Mouse (Mus musculus): ENCODE measurements around the gene Eif2b3.

DNA sequence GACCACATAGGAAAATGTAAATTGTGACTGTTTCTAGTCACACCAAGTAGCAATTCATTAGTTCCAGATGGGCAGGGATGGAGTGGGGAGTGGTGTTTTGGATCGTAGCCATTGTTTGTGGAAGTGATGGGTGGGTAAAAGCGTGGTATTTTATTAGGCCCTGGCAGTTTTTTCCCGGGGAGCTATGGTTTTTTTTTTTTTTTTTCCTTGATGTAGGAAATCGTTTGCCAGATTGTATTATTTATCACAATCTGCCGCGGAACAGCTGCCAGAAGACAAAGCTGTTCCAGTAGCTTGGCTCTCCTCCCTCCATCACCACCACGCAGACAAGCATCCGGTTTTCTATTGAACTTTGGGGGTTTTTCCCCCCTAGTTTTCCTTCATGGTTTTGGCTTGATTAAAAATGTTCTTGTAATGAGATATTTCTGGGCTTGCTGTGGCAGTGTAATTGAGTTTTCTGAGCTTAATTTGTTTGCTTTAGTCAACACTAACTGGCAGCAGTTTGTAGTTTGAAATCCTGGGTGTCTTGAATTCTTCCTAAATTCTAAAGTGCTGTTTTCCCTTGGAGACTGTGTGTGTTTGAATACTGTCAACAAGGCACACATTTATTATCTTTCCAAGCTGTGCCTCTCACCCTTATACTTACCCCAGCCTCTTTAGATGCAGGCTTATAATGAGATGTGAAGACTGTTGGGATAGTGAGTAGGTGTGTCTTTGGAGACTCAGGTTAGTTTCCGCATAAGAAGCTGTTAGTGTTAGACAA lies 20.9 kb downstream of the Eif2b3 start:
- TF ChIP-seq CTCF (IDR thresholded peaks at IDR 0.05; ENCODE audit: control insufficient read depth, insufficient read depth, insufficient read length) (no peak), MYOG (IDR thresholded peaks at IDR 0.05; ENCODE audit: control insufficient read depth, extremely low read depth, insufficient read length) (no peak), MAX (IDR thresholded peaks at IDR 0.05) (no peak), MYOD1 (IDR thresholded peaks at IDR 0.05; ENCODE audit: control insufficient read depth, insufficient read length, low read depth) (no peak)
